Mouse (Mus musculus): ENCODE data around the gene Rgs4. TPM values are rescaled to one million over a fixed set of nuclear protein-coding genes. Genes with fewer than 3 reads are reported as not detected.

Rgs4 gene
- polyA plus RNA-seq, 1 experiment, result not detected

DNA sequence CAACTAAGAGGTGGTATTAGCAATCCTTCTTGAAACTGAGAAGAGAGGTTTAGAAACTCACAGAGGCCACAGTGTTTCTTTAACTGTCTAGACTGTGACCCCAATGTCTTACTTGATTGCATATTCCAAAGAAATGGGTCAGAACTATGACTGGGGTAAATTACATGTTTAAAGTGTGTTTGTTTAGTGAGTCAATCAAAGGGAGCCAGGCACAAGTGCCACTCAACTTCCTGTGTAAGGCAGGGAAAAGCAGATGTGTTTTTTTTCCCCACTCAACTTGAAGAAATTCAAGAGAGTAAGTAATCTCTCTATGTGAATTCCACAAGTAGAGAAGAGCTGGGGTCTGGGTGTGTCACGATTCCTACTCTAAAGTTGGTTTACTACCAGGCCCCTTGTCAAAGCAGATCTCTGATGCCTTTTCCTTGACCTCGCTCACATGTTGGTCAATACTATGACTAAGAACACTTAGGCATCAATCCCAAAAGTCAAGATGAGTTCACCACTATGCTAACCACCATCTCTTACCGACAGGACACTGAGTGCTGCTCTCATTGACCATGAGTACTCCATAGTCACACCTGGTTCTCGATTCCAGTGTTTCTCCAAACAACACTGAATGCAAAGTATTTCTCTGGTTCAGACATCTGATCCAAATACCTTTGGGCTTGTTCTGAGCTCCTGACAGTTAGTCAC lies 42.9 kb downstream of the Rgs4 start:
- TF ChIP-seq GATA1 (IDR thresholded peaks at IDR 0.05; ENCODE audit: low read length), result no peak

DNA sequence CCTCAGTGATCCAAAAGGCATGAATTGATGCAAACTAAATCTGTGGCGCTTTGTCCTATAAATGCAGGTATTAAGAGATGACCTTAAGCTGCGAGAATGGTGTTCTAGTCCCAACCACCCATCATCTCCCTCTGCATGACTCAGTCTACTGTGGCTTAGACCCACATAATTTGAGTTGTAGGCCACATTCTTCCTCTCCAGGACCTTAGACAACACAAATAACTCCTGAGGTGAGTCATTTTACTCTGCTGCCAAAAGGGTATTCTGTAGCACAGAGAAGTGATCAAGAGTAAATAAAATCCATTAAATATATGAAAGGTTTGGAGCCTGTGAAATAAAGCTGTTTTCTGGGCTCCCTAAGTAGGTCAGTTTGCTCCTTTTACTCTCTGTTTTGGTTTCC lies 48.3 kb downstream of the Rgs4 start:
- no peak for TF ChIP-seq GATA1 (IDR thresholded peaks at IDR 0.05; ENCODE audit: low read length)

DNA sequence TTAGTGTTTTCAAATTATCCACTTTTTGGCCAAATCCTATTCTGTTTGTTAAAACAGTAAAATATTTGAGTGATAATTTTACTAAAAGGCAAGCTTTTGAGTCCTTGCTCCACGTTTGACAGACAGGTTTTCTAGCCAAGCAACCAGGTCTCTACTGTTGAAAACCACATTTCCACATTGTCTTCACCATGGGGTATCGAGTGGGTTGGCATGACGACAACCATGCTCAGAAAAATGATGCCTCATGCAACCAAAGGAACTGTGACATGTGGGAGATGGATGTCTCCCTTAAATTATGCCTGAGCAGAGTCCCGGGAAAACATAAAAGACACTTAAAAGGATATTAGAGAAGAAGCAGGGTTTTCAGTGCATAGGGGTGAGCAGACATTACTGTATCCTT lies 50.2 kb downstream of the Rgs4 start:
- no peak for TF ChIP-seq GATA1 (IDR thresholded peaks at IDR 0.05; ENCODE audit: low read length)

DNA sequence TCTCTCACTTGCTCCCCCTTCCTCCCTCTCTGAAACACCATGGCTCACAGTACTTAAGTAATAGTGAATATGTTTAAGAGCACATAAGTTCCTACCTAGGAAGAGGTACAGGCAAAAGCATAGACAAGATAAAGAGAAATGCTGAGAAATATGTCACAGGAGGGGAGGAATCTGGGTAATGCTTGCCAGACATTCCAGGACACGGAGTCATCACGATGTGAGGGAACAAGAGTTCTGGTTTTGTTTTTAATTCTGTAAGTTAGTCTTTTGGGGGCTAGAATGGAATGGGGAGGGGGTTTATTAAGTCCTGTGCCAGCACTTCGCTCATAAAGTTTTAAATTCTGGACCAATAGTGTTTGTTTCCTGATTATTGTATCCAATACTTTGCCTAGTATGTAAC lies 52.1 kb downstream of the Rgs4 start:
- TF ChIP-seq GATA1 (IDR thresholded peaks at IDR 0.05; ENCODE audit: low read length), result no peak

DNA sequence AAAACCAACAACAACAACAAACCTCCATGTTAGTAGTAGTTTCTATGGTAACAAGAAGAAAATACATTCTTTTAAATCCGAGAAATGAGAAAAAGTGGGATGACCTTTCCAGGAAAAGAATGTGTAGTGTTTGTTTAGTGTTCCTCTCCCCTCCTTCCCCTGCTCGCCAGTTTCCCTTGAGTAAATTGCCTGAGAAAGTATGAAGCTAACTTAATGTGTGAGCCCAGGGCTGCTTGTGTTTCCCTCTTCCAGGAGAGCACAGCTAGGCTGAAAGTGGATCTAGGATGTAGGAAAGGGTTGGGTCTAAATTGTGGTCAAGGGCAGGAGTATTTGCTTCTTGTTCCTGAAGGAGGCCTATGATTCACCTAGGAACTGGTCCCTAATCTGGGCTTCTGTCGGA lies 53.9 kb downstream of the Rgs4 start:
- TF ChIP-seq GATA1 (IDR thresholded peaks at IDR 0.05; ENCODE audit: low read length), result no peak

DNA sequence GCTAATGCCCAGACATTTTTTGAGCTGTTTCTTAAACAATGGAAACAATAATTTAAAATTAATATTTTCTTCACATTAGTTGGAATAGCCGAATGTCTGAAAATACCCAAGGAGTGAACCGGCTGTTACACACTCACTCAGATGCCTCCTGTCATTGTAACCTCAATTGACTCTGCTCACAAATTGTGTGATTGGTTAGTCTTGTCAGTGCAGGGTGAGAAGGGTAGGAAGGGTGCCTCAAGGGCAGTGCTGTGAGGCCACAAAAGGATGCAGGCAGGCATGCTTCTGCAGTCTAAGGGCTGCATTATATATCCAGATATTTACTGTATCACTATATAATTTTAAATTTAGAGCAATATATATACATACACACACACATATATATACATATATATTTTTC lies 54.4 kb downstream of the Rgs4 start:
- no peak for TF ChIP-seq GATA1 (IDR thresholded peaks at IDR 0.05; ENCODE audit: low read length)

Other genes starting within 250 kb of the Rgs4 start
- 1.1 and 2.0 TPM in 2 replicates for gene Nuf2, start 216.2 kb downstream of the Rgs4 start, polyA plus RNA-seq (2012)
- gene Rgs5, start 92.1 kb downstream of the Rgs4 start, polyA plus RNA-seq (2012), result not detected in 2 replicates
- not detected in 2 replicates for gene Ccdc190, start 181.0 kb upstream of the Rgs4 start, polyA plus RNA-seq (2012)
- gene Hsd17b7, start 221.6 kb upstream of the Rgs4 start, polyA plus RNA-seq (2012), result 0.90 and 8.9 TPM in 2 replicates